Mouse (Mus musculus) testis, adult 2 months (tissue): Measurements from ENCODE around the gene Mrpl54. TPM values are rescaled to one million over a fixed set of nuclear protein-coding genes. Genes with fewer than 3 reads are reported as not detected.

Source experiments
- H3K27ac ChIP-seq: fragments of 200-500 bp; 2 replicates; pipeline ENCODE4 v1.5.1; 2012; ENCODE audit warnings: low read depth, low read length; ENCODE audit not compliant: control insufficient read depth, insufficient read depth
- H3K27me3 ChIP-seq: fragments of 200-500 bp; 2 replicates; pipeline ENCODE4 v1.6.1; 2012; ENCODE audit warnings: mild to moderate bottlenecking, low read length, moderate library complexity; ENCODE audit not compliant: control insufficient read depth, insufficient read depth
- H3K36me3 ChIP-seq: fragments of 200-500 bp; 2 replicates; pipeline ENCODE4 v1.6.1; 2012; ENCODE audit warnings: mild to moderate bottlenecking, low read length; ENCODE audit not compliant: control insufficient read depth, insufficient read depth
- H3K4me1 ChIP-seq: fragments of 200-500 bp; 2 replicates; pipeline ENCODE4 v1.6.1; 2012; ENCODE audit warnings: low read length; ENCODE audit not compliant: control insufficient read depth, insufficient read depth
- H3K4me3 ChIP-seq: fragments of 200-500 bp; 2 replicates; pipeline ENCODE4 v1.5.1; 2012; ENCODE audit warnings: low read depth, mild to moderate bottlenecking, low read length, moderate library complexity, mixed read lengths; ENCODE audit not compliant: control insufficient read depth
- CTCF ChIP-seq: fragments of 200-500 bp; IDR thresholded peaks from 2 replicates; pipeline ENCODE4 v1.5.1; 2012; ENCODE audit warnings: low read depth, mild to moderate bottlenecking, inconsistent platforms, low read length, moderate library complexity; ENCODE audit not compliant: control insufficient read depth, insufficient read depth, insufficient replicate concordance
- POLR2A ChIP-seq: fragments of 200-500 bp; IDR thresholded peaks from 2 replicates; pipeline ENCODE4 v1.6.1; 2012; ENCODE audit warnings: low read depth, mild to moderate bottlenecking, inconsistent platforms, low read length, moderate library complexity; ENCODE audit not compliant: control insufficient read depth
- polyA plus RNA-seq: library from polyadenylated mRNA; depleted of rRNA; stranded (reverse); fragments of >200 nt; gene quantifications from 2 replicates; pipeline ENCODE4 v1.2.3, GENCODE M21; 2012

Gene Mrpl54
- polyA plus RNA-seq, 1 experiment, result 181 TPM

DNA sequence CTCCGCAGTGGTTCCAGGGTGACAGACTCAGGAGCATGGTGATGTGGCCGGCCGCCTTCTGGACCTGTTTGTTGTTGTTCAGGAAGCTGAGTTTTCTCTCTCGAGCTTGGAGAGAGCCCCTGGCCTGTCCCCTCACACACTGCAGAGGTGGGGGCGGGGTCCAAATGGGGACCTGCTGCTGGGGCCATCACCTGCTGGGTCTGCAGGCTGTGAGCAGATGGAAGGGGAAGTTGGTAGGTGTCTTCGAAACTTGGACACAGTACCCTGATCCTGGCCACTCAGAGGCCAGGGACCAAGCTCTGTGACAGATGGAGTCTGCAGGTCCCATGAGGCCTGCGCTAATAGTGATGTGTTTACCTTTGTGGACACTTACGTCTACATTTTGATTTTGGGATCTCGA, 34.6 kb upstream of the Mrpl54 start:
- Histone ChIP-seq H3K4me3 (no peak overlapping the region), H3K27ac (no peak overlapping the region), H3K4me1 (no peaks in the 10 kb centered on the region; the same call in 1 of the 2 replicates), H3K36me3 (no peaks in the 10 kb centered on the region), H3K27me3 (no peaks in the 10 kb centered on the region)
- TF ChIP-seq POLR2A (no peak), CTCF (no peak)

DNA sequence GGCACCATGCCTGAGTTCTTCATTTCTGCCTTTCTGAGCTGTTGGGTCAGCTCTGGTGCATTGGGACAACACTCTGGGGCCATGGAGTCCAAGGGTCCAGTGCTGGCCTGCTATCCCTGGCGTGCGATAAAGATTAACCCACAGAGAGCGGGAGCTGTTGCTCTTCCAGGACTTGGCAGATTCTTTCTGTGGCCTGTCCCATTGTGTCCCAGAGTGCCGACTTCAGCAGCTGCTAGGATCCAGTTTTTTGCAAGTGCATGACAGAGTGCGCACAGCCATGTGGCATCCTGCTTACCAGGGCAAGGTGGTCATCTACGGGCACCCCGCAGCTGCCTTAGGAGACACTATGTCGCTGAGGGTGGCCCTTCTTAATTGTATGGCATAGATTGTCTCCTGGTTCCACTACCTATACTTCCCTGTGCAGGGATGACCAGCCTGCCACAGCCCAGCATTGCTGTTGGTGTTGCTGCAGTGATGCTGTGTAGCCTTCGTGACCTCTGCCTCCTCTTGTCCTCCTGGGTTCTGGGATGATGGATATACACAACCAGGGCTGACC, 33.7 kb upstream of the Mrpl54 start:
- H3K36me3 ChIP-seq, result no peaks in the 10 kb centered on the region
- TF ChIP-seq POLR2A, result no peak
- TF ChIP-seq CTCF, result no peak
- no peaks in the 10 kb centered on the region for H3K27me3 ChIP-seq
- no peak overlapping the region for H3K4me3 ChIP-seq
- H3K27ac ChIP-seq, result no peak overlapping the region
- H3K4me1 ChIP-seq, result no peaks in the 10 kb centered on the region; the same call in 1 of the 2 replicates

DNA sequence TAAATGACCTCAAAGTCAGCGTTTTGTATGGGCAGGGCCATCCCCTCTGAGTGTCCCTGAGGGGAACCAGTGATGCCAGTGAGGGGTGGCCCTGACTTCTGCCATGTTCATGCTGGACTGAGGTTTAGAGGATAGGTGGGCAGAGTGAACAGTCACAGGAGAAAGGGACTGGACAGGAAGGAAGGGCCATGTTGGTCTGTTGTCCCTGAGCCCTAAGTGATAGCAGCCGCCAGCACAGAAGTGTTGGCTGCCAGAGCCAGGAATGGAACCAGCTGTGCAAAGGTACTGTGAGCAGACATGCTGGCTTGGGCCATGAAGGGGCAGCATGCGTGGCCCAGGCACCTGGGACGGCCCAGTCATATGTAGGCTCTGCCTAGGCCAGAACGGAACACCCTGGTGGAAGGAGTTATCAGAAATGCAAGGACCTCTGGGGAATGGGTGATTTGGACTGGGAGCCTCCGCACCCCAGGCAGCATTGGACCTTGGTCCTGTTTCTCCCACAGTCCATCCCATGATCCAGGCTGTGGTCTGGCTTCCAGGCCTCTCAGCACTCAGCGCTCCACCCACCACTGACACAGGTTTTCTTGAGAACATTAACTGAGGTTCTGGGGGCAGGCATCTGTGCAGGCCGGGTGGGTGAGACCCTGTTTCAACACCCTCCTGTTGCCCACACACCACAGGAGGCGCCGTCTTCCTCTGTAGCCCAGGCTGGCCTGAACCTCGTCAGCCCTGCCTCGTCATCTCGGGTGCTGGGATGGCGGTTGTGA, 33.0 kb upstream of the Mrpl54 start:
- H3K36me3 ChIP-seq, result no peaks in the 10 kb centered on the region
- H3K27ac ChIP-seq, result no peak overlapping the region
- no peaks in the 10 kb centered on the region for H3K27me3 ChIP-seq
- no peaks in the 10 kb centered on the region; the same call in 1 of the 2 replicates for H3K4me1 ChIP-seq
- no peak for TF ChIP-seq CTCF
- no peak for TF ChIP-seq POLR2A
- no peak overlapping the region for H3K4me3 ChIP-seq

DNA sequence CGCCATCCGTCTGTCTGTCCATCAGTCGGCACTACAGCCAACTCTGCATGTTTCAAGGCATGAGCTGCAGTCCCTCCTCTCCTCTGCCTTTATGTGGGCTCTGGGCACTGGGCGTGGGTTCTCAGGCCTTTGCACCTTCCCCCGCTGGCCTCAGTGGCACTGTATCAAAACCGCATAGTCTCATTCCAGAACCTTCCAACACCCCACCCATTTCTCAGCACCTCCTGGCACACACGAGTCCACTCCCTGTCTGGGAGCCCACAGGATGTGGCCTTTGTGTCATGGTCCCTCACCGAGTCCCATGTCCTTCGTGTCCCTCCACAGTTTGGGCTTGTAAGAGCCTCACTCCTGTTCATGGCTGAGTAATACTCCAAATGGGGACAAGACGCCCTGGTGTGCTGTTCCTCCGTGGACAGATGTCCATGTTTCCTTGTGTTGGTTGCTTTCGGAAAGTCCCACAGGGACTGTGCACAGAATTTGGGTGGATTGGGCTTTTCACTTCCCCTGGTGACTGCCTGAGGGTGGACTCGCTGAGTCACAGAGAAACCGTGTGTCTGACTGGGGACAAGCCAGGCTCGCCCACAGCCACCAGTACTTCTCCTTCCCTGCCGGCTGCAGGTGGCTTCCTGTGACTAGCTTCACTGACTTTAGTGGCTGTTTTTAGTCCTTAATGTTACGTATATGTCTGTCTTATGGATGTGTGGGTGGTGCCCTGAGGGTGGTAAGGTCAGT, 31.8 kb upstream of the Mrpl54 start:
- Histone ChIP-seq H3K36me3 (no peaks in the 10 kb centered on the region), H3K27ac (no peak overlapping the region), H3K4me1 (peaks cover 8% of the 10 kb centered on the region), H3K4me3 (no peak overlapping the region), H3K27me3 (no peaks in the 10 kb centered on the region)
- no peak for TF ChIP-seq CTCF
- TF ChIP-seq POLR2A, result no peak

DNA sequence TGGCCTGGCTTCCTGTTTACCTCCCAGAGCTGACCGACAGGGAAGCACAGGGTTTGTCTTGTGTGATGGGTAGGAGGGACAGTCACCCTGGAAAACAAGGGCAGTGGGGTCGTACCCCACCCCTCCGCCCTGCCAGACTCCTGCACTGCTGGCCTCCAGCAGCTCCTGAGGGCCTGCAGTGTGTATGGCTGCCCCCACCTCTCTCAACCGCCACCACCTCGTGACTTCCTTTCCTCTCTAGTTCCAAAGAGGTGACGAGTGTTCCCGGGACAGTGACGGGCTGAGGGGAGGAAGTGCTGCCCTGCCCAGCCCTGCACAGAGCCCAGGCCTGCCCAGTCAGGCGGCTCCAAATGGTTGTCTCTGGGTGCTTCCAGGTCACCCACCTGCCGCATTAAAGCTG, 31.1 kb upstream of the Mrpl54 start:
- H3K36me3 ChIP-seq, result no peaks in the 10 kb centered on the region
- H3K4me3 ChIP-seq, result no peak overlapping the region
- peaks cover 12% of the 10 kb centered on the region for H3K4me1 ChIP-seq
- TF ChIP-seq POLR2A (no peak), CTCF (no peak)
- no peaks in the 10 kb centered on the region for H3K27me3 ChIP-seq
- H3K27ac ChIP-seq, result peak overlapping the region; percentile 45

DNA sequence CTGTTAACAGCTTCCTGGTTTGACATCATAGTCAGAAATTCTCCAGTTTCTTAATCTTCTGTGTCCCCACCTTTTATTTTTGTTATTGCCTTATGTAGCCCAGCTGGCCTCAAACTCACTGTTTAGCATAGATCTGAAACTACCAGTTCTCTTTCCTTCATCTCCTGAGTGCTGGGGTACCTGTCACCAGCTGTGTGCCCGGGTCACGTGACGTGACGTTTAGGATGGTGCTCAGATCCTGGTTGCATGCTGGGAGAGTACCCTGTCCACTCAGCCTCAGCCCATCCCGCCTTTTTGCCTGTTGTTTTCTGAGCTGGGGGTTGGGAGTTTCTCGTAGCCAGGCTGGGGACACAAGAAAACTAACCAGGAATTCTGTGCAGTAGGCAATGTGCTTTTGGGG, 30.5 kb upstream of the Mrpl54 start:
- Histone ChIP-seq H3K4me1 (peaks cover 15% of the 10 kb centered on the region), H3K27me3 (no peaks in the 10 kb centered on the region), H3K4me3 (no peak overlapping the region), H3K36me3 (no peaks in the 10 kb centered on the region), H3K27ac (no peak overlapping the region; the same call in 1 of the 2 replicates)
- TF ChIP-seq CTCF (no peak), POLR2A (no peak)

DNA sequence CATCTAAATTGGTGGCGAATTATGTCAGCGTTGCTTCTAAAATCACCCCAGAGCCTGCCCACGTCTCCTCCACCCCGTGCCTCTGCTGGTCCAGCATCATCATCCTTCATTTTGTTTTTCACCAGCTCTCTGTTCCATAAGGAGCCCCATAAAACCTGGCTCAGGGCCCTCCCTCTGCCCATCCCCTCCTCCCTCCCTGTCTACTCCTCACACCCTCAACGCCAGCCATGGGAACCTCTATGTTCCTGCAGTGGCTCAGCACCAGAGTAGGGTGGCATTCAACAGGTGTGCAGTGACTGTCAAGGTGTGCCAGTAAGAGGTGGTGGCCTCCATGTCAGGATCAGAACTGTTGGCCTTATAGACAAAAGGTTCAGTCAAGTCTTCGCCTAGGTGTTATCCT, 28.5 kb upstream of the Mrpl54 start:
- H3K4me3 ChIP-seq, result no peak overlapping the region
- TF ChIP-seq CTCF (no peak), POLR2A (no peak)
- peaks cover 16% of the 10 kb centered on the region for H3K4me1 ChIP-seq
- H3K36me3 ChIP-seq, result no peaks in the 10 kb centered on the region
- H3K27ac ChIP-seq, result no peak overlapping the region
- H3K27me3 ChIP-seq, result no peaks in the 10 kb centered on the region
